Mouse (Mus musculus): ENCODE data around the gene Atxn10.

Gene Atxn10

GRCm38 (mm10) chr15:85406846-85407245 is 70.8 kb downstream of the Atxn10 start:
- DNase-seq, result no peak

GRCm38 (mm10) chr15:85407342-85407741 is 71.3 kb downstream of the Atxn10 start:
- no peak for DNase-seq

- DNase-seq, result peak; percentile 65
Observed at GRCm38 (mm10) chr15:85408790-85409189, 72.7 kb downstream of the Atxn10 start.

- no peak for DNase-seq
Observed at GRCm38 (mm10) chr15:85409245-85409783, 73.3 kb downstream of the Atxn10 start.

- DNase-seq, result peak; percentile 78
Observed at GRCm38 (mm10) chr15:85409836-85410235, 73.8 kb downstream of the Atxn10 start.

GRCm38 (mm10) chr15:85414620-85415019 is 78.6 kb downstream of the Atxn10 start:
- no peak for DNase-seq

GRCm38 (mm10) chr15:85420686-85421085 is 84.6 kb downstream of the Atxn10 start:
- no peak for DNase-seq

- DNase-seq, result no peak
Observed at GRCm38 (mm10) chr15:85424197-85424596, 88.2 kb downstream of the Atxn10 start.

- no peak for DNase-seq
Observed at GRCm38 (mm10) chr15:85428140-85428539, 92.1 kb downstream of the Atxn10 start.

GRCm38 (mm10) chr15:85442568-85442967 is 106.5 kb downstream of the Atxn10 start:
- no peak for DNase-seq

- no peak for DNase-seq
Observed at GRCm38 (mm10) chr15:85446652-85447051, 110.6 kb downstream of the Atxn10 start.

- no peak for DNase-seq
Observed at GRCm38 (mm10) chr15:85456891-85457290, 120.8 kb downstream of the Atxn10 start.

- DNase-seq, result peak; percentile 19
Observed at GRCm38 (mm10) chr15:85457838-85458237, 121.8 kb downstream of the Atxn10 start.

- no peak for DNase-seq
Observed at GRCm38 (mm10) chr15:85458631-85459082, 122.6 kb downstream of the Atxn10 start.

- DNase-seq, result peak; percentile 56
Observed at GRCm38 (mm10) chr15:85461541-85461940, 125.5 kb downstream of the Atxn10 start.

- peak; percentile 31 for DNase-seq
Observed at GRCm38 (mm10) chr15:85462138-85462537, 126.1 kb downstream of the Atxn10 start.

GRCm38 (mm10) chr15:85463027-85463790 is 127.2 kb downstream of the Atxn10 start:
- no peak for DNase-seq

- no peak for DNase-seq
Observed at GRCm38 (mm10) chr15:85464190-85464589, 128.1 kb downstream of the Atxn10 start.

- no peak for DNase-seq
Observed at GRCm38 (mm10) chr15:85464823-85465565, 128.9 kb downstream of the Atxn10 start.

GRCm38 (mm10) chr15:85466456-85467067 is 130.5 kb downstream of the Atxn10 start:
- peak; percentile 39 for DNase-seq

GRCm38 (mm10) chr15:85469401-85469800 is 133.4 kb downstream of the Atxn10 start:
- DNase-seq, result no peak

- DNase-seq, result no peak
Observed at GRCm38 (mm10) chr15:85474697-85475096, 138.7 kb downstream of the Atxn10 start.

- peak; percentile 44 for DNase-seq
Observed at GRCm38 (mm10) chr15:85477584-85477983, 141.5 kb downstream of the Atxn10 start.

All from cerebellum, adult 9-10 months (tissue).